Mouse (Mus musculus) liver, embryonic 13.5 days (tissue): Measurements from ENCODE around the gene Zfp989. TPM values are rescaled to one million over a fixed set of nuclear protein-coding genes. Genes with fewer than 3 reads are reported as not detected.
A peak's percentile ranks its signal among the peaks of the same experiment; 100 is the strongest.
"Not testable (repeated sequence)": the region's sequence is repeated elsewhere in the genome, so short reads cannot be mapped to it uniquely, and the experiment has no call there.

Experiments
- ATAC-seq: fragments of 200-750 bp; cut with Nextera tagmentation; 2 replicates; pipeline ENCODE4 v1.8.0; 2017; ENCODE audit warnings: low read depth, mild to moderate bottlenecking, moderate number of reproducible peaks, moderate library complexity
- DNase-seq: peaks from one replicate; pipeline ENCODE4 v3.0.0; 2022
- H3K27ac ChIP-seq: fragments of 300-500 bp; sonication (generic); 2 replicates; pipeline ENCODE4 v1.5.1; 2015; ENCODE audit warnings: moderate library complexity, mild to moderate bottlenecking, inconsistent platforms
- H3K27me3 ChIP-seq: fragments of 300-500 bp; sonication (generic); 2 replicates; pipeline ENCODE4 v1.6.1; 2015; ENCODE audit warnings: mild to moderate bottlenecking, inconsistent platforms
- H3K36me3 ChIP-seq: fragments of 300-500 bp; sonication (generic); 2 replicates; pipeline ENCODE4 v1.6.1; 2015; ENCODE audit warnings: mild to moderate bottlenecking, inconsistent platforms
- H3K4me1 ChIP-seq: fragments of 300-500 bp; sonication (generic); replicated peaks from 2 replicates; pipeline ENCODE4 v1.6.1; 2015; ENCODE audit warnings: inconsistent platforms
- H3K4me2 ChIP-seq: fragments of 300-500 bp; sonication (generic); 2 replicates; pipeline ENCODE4 v1.6.1; 2015; ENCODE audit warnings: inconsistent platforms, mild to moderate bottlenecking, moderate library complexity
- H3K4me3 ChIP-seq: fragments of 300-500 bp; sonication (generic); replicated peaks from 2 replicates; pipeline ENCODE4 v1.5.1; 2015; ENCODE audit warnings: mild to moderate bottlenecking, inconsistent platforms
- H3K9ac ChIP-seq: fragments of 300-500 bp; sonication (generic); 2 replicates; pipeline ENCODE4 v1.6.1; 2015; ENCODE audit warnings: mild to moderate bottlenecking, inconsistent platforms
- H3K9me3 ChIP-seq: fragments of 300-500 bp; sonication (generic); replicated peaks from 2 replicates; pipeline ENCODE4 v1.6.1; 2016; ENCODE audit warnings: inconsistent platforms
- WGBS: fragments of 180-500 bp; shearing (Covaris S2); methylation state at CpG from one replicate; pipeline ENCODE4 v1.1.7; 2015; ENCODE audit not compliant: insufficient replicate concordance; 5-methylcytosine and 5-hydroxymethylcytosine counted together
- polyA plus RNA-seq: library from polyadenylated mRNA; unstranded; fragments of >200 nt; fragmentation: Nextera tagmentation; extraction: Ambion mirVana; gene quantifications from 2 replicates; pipeline ENCODE4 v1.2.1, GENCODE M21; 2015

The Zfp989 gene
- polyA plus RNA-seq, result not detected in 2 replicates

DNA sequence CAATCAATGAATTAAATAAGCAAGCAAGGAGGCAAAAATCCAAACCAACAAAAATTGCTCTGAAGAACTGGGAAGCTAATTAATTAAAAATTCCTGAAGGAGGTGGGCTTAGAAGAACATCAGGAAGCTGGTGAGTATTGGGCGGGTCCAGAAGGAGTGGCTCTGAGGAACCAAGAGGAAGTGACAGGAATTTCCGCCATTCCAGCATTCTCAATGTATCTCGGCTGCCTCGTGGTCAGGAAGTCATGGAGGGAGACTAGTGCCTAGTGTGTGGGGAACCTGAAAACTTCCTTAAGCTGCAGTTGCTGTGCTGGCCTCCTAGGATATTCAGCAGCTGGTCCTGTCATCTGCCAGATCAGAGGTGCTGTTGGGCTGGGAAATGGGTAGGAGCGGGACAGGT lies at the start of gene Zfp989:
TSS of gene Zfp989 (plus strand) at position 220 of the 400 bp plus-strand sequence.
- 63% methylated on average over 4 of the region's 5 CpGs for WGBS
- H3K9me3 ChIP-seq, H3K27me3 ChIP-seq, DNase-seq, ATAC-seq, H3K4me3 ChIP-seq, H3K36me3 ChIP-seq, H3K9ac ChIP-seq, H3K4me1 ChIP-seq, H3K4me2 ChIP-seq, H3K27ac ChIP-seq: not testable (repeated sequence)

DNA sequence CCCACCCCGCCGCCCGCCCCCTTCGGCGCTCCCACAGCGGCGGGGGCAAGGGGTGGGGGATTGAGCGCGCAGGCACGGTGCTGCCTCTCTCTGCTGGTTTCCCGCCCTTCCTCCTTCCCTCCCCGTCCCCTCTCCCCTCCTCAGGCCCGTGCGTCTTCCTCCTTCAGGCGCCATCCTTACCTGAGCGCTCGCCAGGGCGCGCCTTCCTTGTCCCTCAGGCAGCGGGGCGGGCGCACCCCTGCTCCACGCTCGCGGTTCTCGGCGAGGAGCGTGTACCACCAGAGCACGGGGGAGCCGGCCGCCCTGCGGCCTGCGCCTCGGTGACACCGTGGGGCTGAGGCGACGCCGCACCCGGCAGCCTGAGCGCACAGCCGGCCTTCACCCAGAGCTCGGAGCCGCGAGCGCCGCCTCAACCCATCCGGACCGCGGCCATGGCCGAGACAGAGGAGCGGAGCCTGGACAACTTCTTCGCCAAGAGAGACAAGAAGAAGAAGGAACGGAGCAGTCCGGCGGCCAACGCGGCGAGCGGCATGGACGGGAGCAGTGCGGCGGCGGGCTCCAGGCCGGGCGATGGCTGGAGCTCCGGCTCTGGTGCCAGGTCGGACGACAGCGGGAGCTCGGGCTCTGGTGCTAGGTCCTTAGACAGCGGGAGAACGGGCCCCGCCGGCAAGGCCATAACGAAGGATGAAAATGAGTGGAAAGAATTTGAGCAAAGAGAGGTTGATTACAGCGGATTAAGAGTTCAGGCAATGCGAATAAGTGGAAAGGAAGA lies 39.3 kb upstream of the Zfp989 start:
- DNase-seq, result no peak
- Histone ChIP-seq H3K9me3 (peaks cover 14% of the 10 kb centered on the region), H3K9ac (no peak overlapping the region), H3K4me3 (peak overlapping the region; percentile 12; the same call in 1 of the 2 replicates), H3K36me3 (no peaks in the 10 kb centered on the region), H3K4me1 (no peaks in the 10 kb centered on the region), H3K27ac (no peak overlapping the region), H3K27me3 (peaks cover 12% of the 10 kb centered on the region), H3K4me2 (peak overlapping the region; percentile 33; the same call in 1 of the 2 replicates)
- no peak for ATAC-seq
- 8% methylated on average over 77 of the region's 77 CpGs for WGBS

DNA sequence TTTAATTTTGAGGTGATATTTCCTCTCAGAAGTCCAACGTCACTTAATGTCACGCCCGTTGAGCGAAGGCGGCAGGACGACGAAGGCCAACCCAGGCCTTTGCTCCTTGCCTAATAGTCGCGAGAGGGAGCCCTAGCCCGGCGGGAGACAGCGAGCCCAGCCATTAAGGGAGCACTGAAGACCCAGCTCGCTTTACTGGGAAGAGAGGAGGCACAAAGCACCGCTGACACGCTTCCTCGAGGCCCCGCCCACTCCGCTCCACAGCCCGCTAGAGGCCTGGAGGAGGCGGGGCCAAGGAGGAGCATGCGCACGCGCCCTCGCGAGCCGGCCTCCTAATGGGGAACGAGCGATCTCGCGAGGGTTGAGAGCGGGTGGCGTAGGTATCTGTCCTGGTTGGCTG lies 30.1 kb upstream of the Zfp989 start:
- ATAC-seq, H3K9ac ChIP-seq, DNase-seq, H3K4me1 ChIP-seq, H3K27ac ChIP-seq, H3K36me3 ChIP-seq, H3K27me3 ChIP-seq, H3K9me3 ChIP-seq, H3K4me2 ChIP-seq, H3K4me3 ChIP-seq: not testable (repeated sequence)
- 58% methylated on average over 32 of the region's 32 CpGs for whole genome bisulfite sequencing

DNA sequence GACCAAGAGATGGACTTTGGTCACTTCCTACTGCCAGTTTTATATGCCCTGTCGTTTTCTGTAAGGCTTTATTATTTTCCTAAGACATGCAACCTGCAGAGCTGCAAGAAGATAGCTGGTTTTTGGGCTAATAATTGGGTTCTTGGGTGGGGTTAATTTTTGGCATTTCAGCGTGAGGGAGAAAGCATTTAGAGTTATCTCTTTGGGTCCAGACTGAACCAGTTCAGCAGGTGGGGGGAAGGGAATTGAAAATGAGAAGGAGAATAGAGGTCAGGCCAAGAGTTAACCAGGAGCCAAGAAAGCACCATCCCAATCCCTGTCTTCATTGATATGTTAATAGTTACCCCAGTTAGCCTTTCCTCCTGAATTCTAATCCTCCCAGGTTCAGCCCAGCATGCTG lies 4.8 kb downstream of the Zfp989 start:
- not testable (repeated sequence) for H3K36me3 ChIP-seq, H3K27me3 ChIP-seq, H3K9ac ChIP-seq, H3K4me2 ChIP-seq, DNase-seq, H3K9me3 ChIP-seq, H3K4me1 ChIP-seq, ATAC-seq, H3K4me3 ChIP-seq, H3K27ac ChIP-seq
- 6% methylated on average over 2 of the region's 2 CpGs for WGBS

DNA sequence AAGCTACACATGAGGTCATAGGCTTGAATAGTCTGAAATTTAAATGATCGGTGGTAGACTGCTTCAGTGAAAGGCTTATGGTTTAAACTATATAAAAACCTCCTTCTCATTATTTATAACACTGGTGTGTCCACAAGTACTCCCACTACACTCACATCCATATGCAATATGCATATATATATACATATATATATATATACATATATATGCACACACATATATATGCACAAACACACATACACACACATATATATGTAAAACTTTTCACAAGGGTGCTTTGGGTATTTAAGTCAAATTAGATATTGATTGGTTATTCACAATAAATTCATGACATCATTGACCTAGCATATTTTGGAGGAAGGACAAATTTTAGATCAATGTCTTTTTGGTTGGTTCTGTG lies 46.6 kb downstream of the Zfp989 start:
- H3K4me3 ChIP-seq, H3K36me3 ChIP-seq, H3K4me1 ChIP-seq, H3K4me2 ChIP-seq, H3K27me3 ChIP-seq, ATAC-seq, H3K9me3 ChIP-seq, H3K9ac ChIP-seq, DNase-seq, H3K27ac ChIP-seq: not testable (repeated sequence)
- no CpG with 5 or more reads among the region's 1 CpGs for WGBS

DNA sequence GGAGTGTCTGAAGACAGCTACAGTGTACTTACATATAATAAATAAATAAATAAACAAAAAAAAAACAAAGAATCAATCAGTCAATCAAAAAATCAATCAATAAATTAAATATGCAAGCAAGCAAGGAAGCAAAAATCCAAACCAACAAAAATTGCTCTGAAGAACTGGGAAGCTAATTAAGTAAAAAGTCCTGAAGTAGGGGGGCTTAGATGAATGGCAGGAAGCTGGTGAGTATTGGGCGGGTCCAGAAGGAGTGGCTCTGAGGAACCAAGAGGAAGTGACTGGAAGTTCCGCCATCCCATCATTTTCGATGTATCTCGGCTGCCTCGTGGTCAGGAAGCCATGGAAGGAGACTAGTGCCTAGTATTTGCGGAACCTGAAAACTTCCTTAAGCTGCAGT lies 49.8 kb downstream of the Zfp989 start, which contains the start of gene Rex2:
TSS of gene Rex2 (plus strand) at position 301 of the 400 bp plus-strand sequence.
- H3K9me3 ChIP-seq, H3K9ac ChIP-seq, H3K36me3 ChIP-seq, H3K27ac ChIP-seq, H3K4me3 ChIP-seq, ATAC-seq, H3K4me2 ChIP-seq, H3K4me1 ChIP-seq, DNase-seq, H3K27me3 ChIP-seq: not testable (repeated sequence)
- no CpG with 5 or more reads among the region's 6 CpGs for WGBS

DNA sequence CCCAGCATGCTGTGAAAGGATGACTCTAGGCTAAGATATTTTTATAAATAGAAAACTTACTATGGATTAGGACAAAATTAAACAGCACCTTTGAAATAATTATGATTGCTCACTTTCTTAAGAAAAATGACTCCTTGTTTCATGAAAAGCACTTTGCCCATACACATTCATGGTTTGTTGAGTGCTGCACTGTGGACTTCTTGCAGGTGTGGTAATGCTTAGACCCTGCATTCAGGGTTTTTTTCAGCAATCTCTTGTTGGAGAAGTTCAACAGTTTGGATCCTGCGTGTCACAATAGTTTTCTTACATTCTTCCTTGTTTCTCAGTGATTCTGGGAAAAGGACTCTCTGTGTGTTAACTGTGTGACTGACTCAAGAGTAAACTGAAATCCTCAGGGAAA lies 54.6 kb downstream of the Zfp989 start:
- DNase-seq, H3K4me3 ChIP-seq, H3K9me3 ChIP-seq, H3K36me3 ChIP-seq, ATAC-seq, H3K27me3 ChIP-seq, H3K27ac ChIP-seq, H3K9ac ChIP-seq, H3K4me1 ChIP-seq, H3K4me2 ChIP-seq: not testable (repeated sequence)
- WGBS, result 40% methylated on average over 1 of the region's 1 CpGs

DNA sequence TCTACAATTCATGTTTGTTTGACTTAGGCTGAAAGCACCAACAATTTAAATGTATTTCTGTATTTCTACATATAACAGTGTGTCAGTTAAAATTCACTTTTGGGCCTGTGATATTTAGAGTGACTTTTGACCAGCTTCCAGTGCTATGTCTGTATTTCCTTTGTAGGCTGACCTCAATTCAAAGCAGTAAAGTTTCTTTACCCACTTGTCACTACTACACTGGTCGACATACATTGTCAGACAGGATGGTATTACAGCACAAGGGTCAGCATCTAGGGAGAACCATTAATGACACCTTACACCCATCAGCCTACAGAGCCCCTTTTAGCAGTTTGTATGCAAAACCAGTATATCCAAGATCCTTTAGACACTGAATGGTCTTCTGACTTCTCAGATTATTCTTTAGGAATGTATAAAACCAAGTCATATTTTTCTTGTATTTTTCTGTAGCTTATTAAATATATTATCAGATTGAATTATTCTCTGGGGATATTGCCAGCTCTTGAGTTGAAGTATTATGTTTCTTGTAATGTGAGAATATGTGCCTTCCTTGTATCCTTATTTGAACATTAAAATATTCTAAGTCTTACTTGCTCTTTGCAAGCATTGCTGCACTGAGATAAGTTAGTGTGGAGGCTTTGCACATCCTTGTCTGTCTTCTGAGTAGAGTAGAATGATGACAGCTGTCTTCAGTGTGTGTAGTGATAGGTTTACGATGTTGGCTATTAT lies 59.7 kb downstream of the Zfp989 start:
- not testable (repeated sequence) for ATAC-seq, H3K27ac ChIP-seq, H3K4me1 ChIP-seq, H3K4me3 ChIP-seq, H3K9me3 ChIP-seq, H3K4me2 ChIP-seq, H3K9ac ChIP-seq, H3K36me3 ChIP-seq, H3K27me3 ChIP-seq, DNase-seq
- 76% methylated on average over 1 of the region's 2 CpGs for WGBS

Other genes starting within 250 kb of the Zfp989 start
- gene Gm21411, start 62.4 kb upstream of the Zfp989 start, polyA plus RNA-seq, result 0.14 TPM in 1 of 2 replicates, not detected in the other
- not detected in 2 replicates for gene Rex2, start 49.9 kb downstream of the Zfp989 start, polyA plus RNA-seq
- 6.2 and 6.8 TPM in 2 replicates for gene Zfp991, start 160.1 kb downstream of the Zfp989 start, polyA plus RNA-seq